Mouse (Mus musculus): ENCODE results near the gene Cysrt1.

Gene Cysrt1

DNA sequence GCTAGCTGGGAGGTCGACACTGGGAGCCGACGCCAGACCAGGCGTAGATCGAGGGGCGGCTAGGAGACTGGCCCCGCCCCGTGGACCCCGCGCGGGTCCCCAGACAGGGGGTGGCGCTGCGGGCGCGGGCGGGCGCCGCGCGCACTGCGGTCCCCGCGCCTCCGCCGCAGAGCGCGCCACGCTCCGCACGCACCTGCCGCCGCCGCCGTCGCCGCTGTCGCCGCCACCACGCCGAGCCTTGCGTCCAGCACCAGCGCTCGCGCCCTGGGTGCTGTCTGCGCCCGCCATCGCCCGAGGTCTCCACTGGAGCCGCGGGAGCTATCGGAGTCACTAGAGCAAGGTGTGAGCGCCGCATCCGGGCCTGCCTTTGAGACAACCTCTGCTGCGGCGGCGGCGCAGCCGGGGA lies at the start of gene Cysrt1, which contains the start of gene Rnf208:
TSS of gene Cysrt1 (minus strand) at position 352 of the 406 bp plus-strand sequence.
TSS of gene Rnf208 (plus strand) at position 155 of the 406 bp plus-strand sequence.
- Histone ChIP-seq H3K36me3 (ENCODE audit: insufficient read depth, low read length) (peaks cover 34% of the 10 kb centered on the region), H3K27me3 (ENCODE audit: insufficient read depth, low read length) (peaks cover 15% of the 10 kb centered on the region), H3K4me3 (replicated peaks; ENCODE audit: low read length) (peak within 1 kb of the TSS; percentile 78), H3K9me3 (ENCODE audit: low read length) (no peaks in the 10 kb centered on the region), H3K4me1 (replicated peaks; ENCODE audit: low read depth, low read length) (peaks cover 85% of the 10 kb centered on the region)
- TF ChIP-seq NANOG (IDR thresholded peaks at IDR 0.05; ENCODE audit: borderline replicate concordance, low read length) = no peak
- no peak for TF ChIP-seq CTCF (conservative IDR thresholded peaks at IDR 0.05; ENCODE audit: low read length)
- no peak for TF ChIP-seq POU5F1 (IDR thresholded peaks at IDR 0.05; ENCODE audit: borderline replicate concordance, low read length)

DNA sequence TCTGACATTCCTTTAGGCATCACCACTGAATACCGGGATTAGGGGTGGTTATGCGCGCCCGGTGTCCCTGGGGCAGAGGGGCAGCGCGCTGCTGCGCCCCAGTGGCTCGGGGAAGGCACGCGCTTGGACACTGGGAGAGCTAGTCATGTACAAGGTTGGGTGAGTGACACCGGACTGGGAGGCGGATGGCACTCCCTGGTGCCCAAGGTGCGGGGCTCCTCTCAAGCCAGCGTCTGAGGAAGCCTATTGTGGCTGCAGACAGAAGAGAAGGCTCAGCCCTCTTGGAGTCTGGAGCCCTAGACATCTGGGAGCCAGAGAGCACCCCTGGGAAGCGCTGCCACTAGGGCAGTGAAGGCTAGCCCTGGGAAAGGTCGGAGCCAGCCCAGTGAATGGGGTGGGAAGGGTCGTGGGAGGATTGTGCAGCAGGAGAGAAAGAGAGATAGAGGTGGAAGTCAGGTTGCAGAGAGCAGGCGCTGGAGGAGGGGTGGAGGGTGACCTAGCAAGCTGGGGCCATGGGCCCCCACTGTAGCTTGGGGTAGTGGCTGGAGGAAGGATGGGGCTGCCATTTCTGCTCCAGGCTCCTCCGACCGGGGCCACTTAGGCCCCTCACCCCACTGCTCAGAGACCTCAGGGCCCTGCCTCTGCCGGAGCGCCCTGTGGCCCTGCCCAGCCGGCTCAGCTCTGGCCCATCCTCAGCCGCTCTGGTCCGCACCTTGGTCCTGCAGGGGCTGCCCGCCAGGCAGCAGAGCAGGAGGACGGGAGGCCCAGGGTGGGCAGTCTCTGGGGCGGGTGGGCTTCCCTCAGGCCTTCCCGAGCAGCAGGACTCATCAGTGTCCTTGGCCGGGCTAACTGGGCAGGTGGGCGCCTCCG lies 49.2 kb upstream of the Cysrt1 start:
- Histone ChIP-seq H3K27me3 (ENCODE audit: insufficient read depth, low read length) (peaks cover 83% of the 10 kb centered on the region), H3K4me3 (replicated peaks; ENCODE audit: low read length) (peak overlapping the region; percentile 78), H3K4me1 (replicated peaks; ENCODE audit: low read depth, low read length) (peaks cover 82% of the 10 kb centered on the region), H3K36me3 (ENCODE audit: insufficient read depth, low read length) (peaks cover 30% of the 10 kb centered on the region), H3K9me3 (ENCODE audit: low read length) (no peaks in the 10 kb centered on the region)
- TF ChIP-seq POU5F1 (IDR thresholded peaks at IDR 0.05; ENCODE audit: borderline replicate concordance, low read length) = no peak
- no peak for TF ChIP-seq NANOG (IDR thresholded peaks at IDR 0.05; ENCODE audit: borderline replicate concordance, low read length)
- TF ChIP-seq CTCF (conservative IDR thresholded peaks at IDR 0.05; ENCODE audit: low read length) = no peak

DNA sequence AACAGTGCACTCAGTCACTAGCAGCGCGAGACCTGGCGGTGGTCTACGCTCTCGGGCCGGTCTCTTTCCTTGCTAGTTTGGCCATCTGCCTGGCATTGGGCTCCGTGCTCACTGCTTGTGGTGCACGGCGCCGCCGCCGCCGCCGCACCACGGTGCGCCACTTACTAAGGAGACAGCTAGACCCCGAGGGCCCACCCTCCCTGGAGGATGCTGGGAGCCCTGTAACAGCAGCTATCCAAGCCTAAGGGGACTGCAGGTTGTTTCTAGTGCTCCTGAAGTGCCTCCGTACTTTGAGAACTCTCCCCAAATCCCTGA lies 48.5 kb upstream of the Cysrt1 start:
- Histone ChIP-seq H3K4me3 (replicated peaks; ENCODE audit: low read length) (peak overlapping the region; percentile 78), H3K27me3 (ENCODE audit: insufficient read depth, low read length) (peaks cover 79% of the 10 kb centered on the region), H3K4me1 (replicated peaks; ENCODE audit: low read depth, low read length) (peaks cover 82% of the 10 kb centered on the region), H3K9me3 (ENCODE audit: low read length) (no peaks in the 10 kb centered on the region), H3K36me3 (ENCODE audit: insufficient read depth, low read length) (peaks cover 27% of the 10 kb centered on the region)
- TF ChIP-seq CTCF (conservative IDR thresholded peaks at IDR 0.05; ENCODE audit: low read length) = no peak
- TF ChIP-seq NANOG (IDR thresholded peaks at IDR 0.05; ENCODE audit: borderline replicate concordance, low read length) = no peak
- TF ChIP-seq POU5F1 (IDR thresholded peaks at IDR 0.05; ENCODE audit: borderline replicate concordance, low read length) = no peak

DNA sequence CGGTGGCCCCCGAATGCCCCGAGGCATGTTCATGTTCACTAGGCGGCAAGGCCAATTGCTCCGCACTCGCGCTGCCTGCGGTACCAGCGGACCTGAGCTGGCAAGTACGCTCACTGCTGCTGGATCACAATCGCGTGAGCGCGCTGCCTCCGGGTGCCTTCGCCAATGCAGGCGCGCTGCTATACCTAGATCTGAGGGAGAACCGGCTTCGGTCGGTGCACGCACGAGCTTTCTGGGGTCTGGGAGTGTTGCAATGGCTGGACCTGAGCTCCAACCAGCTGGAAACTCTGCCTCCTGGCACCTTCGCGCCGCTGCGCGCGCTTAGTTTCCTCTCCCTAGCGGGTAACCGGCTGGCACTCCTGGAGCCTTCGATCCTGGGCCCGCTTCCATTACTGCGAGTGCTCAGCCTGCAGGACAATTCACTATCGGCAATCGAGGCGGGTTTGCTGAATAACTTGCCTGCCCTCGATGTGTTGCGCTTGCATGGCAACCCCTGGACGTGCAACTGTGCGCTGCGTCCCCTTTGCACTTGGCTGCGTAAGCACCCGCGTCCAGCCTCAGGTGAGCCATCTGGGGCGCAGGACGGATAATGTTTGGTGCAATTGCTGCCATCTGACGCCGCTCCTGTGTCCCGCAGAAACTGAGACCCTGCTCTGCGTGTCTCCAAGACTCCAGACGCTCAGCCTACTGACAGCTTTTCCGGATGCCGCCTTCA lies 48.0 kb upstream of the Cysrt1 start:
- peaks cover 27% of the 10 kb centered on the region for H3K36me3 ChIP-seq (ENCODE audit: insufficient read depth, low read length)
- peaks cover 74% of the 10 kb centered on the region for H3K27me3 ChIP-seq (ENCODE audit: insufficient read depth, low read length)
- H3K4me3 ChIP-seq (replicated peaks; ENCODE audit: low read length) = peak overlapping the region; percentile 78
- H3K9me3 ChIP-seq (ENCODE audit: low read length) = no peaks in the 10 kb centered on the region
- H3K4me1 ChIP-seq (replicated peaks; ENCODE audit: low read depth, low read length) = peaks cover 82% of the 10 kb centered on the region
- TF ChIP-seq POU5F1 (IDR thresholded peaks at IDR 0.05; ENCODE audit: borderline replicate concordance, low read length) (no peak), NANOG (IDR thresholded peaks at IDR 0.05; ENCODE audit: borderline replicate concordance, low read length) (no peak), CTCF (conservative IDR thresholded peaks at IDR 0.05; ENCODE audit: low read length) (no peak)

DNA sequence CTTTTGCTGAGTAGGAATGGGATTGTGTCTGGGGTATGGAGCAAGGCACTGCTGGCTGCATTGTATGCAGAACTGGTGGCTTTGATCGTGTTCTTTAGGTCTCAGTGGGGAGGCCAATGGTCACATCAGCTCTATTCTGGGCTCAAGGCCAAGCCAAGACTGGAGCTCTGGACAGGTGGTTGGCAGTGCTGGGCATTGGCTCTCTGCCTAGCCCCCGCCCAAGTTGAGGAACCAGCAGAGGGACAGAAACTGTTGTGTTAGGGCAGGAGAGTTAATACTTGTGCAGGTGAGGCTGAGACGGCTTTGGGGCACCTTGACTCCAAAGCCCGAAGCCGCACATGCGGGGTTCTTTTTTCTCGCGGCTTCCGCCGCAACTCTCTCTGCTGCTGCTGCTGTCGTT lies 47.4 kb upstream of the Cysrt1 start, which contains the start of gene Lrrc26:
TSS of gene Lrrc26 (plus strand) at position 265 of the 400 bp plus-strand sequence.
- TF ChIP-seq POU5F1 (IDR thresholded peaks at IDR 0.05; ENCODE audit: borderline replicate concordance, low read length) (no peak), NANOG (IDR thresholded peaks at IDR 0.05; ENCODE audit: borderline replicate concordance, low read length) (peak; percentile 41; the same call in 1 of the 2 replicates)
- Histone ChIP-seq H3K4me3 (replicated peaks; ENCODE audit: low read length) (peak within 1 kb of the TSS; percentile 78), H3K9me3 (ENCODE audit: low read length) (no peaks in the 10 kb centered on the region), H3K27me3 (ENCODE audit: insufficient read depth, low read length) (peaks cover 68% of the 10 kb centered on the region), H3K4me1 (replicated peaks; ENCODE audit: low read depth, low read length) (peaks cover 76% of the 10 kb centered on the region), H3K36me3 (ENCODE audit: insufficient read depth, low read length) (peaks cover 27% of the 10 kb centered on the region)

DNA sequence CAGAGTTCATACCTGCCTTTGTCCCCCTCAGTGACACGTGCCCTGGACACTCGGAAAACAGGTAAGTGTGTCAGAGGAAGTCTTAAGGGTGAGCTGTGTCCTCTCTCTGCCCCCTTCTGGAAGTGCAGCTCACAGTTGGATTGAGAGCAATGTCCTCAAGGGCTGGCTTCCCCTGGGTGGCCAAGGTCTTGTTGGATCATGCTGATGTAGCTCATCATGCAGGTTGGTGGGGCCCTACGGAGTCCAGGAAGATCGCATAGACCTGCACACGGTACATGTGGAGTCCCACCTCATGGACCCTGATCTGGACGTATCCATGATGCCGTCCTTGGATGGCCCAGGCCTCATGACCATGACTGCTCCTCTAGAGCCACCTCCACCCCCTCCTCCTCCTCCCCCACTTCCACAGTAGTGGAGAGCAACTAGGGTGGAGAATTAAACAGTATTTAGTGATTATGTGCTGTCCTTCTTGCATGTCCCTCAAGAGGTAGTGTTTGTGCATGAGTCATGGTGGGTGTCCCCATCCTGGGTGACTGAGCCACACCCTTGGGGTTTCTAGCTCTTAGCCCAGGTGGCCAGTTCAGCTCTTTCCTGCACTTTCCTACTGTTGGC lies 46.6 kb upstream of the Cysrt1 start:
- Histone ChIP-seq H3K27me3 (ENCODE audit: insufficient read depth, low read length) (peaks cover 66% of the 10 kb centered on the region), H3K36me3 (ENCODE audit: insufficient read depth, low read length) (peaks cover 27% of the 10 kb centered on the region), H3K9me3 (ENCODE audit: low read length) (no peaks in the 10 kb centered on the region), H3K4me3 (replicated peaks; ENCODE audit: low read length) (no peak overlapping the region), H3K4me1 (replicated peaks; ENCODE audit: low read depth, low read length) (peaks cover 71% of the 10 kb centered on the region)
- TF ChIP-seq CTCF (conservative IDR thresholded peaks at IDR 0.05; ENCODE audit: low read length) (no peak), POU5F1 (IDR thresholded peaks at IDR 0.05; ENCODE audit: borderline replicate concordance, low read length) (no peak), NANOG (IDR thresholded peaks at IDR 0.05; ENCODE audit: borderline replicate concordance, low read length) (no peak)

DNA sequence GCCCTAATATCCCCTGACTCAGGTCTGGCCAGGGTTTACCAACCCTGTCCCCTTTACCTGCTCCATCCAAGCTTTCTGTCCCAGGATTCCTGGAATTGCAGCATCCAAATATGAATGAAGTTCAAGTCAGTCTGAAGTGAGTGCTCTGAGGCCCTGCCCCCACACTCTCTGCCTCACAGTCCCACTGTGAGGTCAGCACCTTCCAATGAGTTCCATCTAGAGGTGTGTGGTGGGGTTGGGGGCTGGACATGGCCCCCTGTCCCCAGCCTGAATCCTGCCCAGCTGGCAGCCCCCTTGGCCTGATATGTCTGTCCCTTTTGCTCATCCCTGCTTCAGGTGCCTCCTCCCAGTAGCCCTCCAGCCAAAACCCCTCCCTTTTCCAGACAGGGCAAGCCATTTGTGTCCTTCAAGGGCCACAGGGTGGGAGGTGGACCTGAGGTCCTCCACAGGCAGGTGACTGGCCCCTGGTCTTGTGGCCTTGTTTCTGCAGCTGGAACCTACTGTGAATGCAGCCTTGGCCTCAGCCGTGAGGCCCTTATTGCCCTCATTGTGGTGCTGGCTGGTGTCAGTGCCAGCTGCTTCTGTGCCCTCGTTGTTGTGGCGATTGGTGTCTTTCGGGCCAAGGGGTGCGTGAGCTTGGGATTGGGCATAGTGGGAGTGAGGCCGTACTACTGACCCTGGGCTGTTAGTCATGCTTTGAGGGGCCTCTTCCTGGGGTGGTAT lies 45.8 kb upstream of the Cysrt1 start, which contains the start of gene Tmem210:
TSS of gene Tmem210 (plus strand) at position 219 of the 723 bp plus-strand sequence.
- H3K27me3 ChIP-seq (ENCODE audit: insufficient read depth, low read length) = peaks cover 61% of the 10 kb centered on the region

More for the DNA sequence above, 45.8 kb upstream of the Cysrt1 start, which contains the start of gene Tmem210:
- Histone ChIP-seq H3K9me3 (ENCODE audit: low read length) (no peaks in the 10 kb centered on the region), H3K4me1 (replicated peaks; ENCODE audit: low read depth, low read length) (peaks cover 64% of the 10 kb centered on the region), H3K4me3 (replicated peaks; ENCODE audit: low read length) (no peak within 1 kb of the TSS), H3K36me3 (ENCODE audit: insufficient read depth, low read length) (peaks cover 30% of the 10 kb centered on the region)
- TF ChIP-seq CTCF (conservative IDR thresholded peaks at IDR 0.05; ENCODE audit: low read length) (no peak), NANOG (IDR thresholded peaks at IDR 0.05; ENCODE audit: borderline replicate concordance, low read length) (no peak), POU5F1 (IDR thresholded peaks at IDR 0.05; ENCODE audit: borderline replicate concordance, low read length) (no peak)
